Mouse (Mus musculus): Measurements from ENCODE around the gene Gadl1.

The Gadl1 gene

DNA sequence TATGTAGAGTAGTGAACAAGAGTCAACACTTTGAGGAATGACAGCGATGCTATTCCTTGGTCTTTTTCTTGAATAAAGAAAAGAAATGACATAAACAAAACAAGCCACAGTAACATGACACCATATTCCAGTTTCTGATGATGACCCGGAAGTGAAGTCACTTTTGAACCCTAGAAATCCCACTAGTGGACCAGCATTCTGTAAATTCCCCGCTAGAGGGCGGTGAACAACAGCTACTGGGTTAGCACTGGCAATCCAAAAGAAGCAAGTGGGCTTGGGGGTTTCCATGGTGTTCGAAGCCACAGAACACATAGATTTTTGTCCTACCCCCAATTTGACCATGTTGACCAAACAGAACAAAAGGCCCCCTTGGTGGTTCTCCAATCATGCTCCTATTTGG lies 178.6 kb downstream of the Gadl1 start:
- DNase-seq (ENCODE audit: low spot score), result no peak

- no peak for DNase-seq (ENCODE audit: low spot score)
Observed at GRCm38 (mm10) chr9:116088912-116089311, 179.7 kb downstream of the Gadl1 start.

DNA sequence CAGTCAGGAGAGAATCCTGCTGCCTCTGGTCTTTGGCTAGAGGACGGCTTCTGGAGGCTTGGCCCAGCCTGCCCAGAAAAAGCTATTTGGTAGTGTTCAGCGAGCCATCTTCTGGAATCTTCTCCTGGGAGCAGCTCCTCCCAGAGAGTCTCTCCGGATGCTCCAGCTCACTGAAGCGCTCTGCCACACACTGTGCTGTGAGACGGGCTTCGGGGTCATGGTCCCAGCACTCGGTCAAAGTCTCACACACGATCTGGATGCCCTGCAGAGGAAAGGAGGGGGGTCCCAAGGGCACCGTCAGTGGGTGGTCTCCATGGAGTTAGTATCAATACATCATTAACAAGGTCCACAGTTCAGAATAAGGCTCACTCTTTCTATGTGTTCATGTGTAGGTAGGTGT lies 181.0 kb downstream of the Gadl1 start:
- no peak for DNase-seq (ENCODE audit: low spot score)

GRCm38 (mm10) chr9:116091101-116091841 lies 182.0 kb downstream of the Gadl1 start:
- no peak for DNase-seq (ENCODE audit: low spot score)

DNA sequence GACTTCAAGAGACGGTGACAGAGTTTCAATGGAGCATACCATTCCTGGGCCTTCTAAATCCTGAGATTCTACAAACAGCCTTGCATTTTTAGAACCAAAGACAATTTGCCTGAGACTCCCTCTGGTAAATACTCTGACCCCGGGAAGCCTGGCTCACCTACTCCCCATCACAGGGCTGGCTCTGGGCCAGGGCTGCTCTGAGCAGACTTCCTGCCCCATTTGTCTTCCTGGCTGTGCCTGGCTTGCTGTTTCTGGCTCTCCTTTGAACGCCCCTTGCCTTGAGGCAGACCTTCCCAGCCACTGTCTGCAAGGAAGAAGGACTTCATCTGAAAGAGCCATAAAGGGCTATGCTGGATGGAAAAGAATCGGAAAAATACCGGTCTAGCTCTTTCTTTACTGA lies 182.7 kb downstream of the Gadl1 start:
- DNase-seq (ENCODE audit: low spot score), result peak; percentile 13

GRCm38 (mm10) chr9:116098724-116099595 lies 189.7 kb downstream of the Gadl1 start:
- no peak for DNase-seq (ENCODE audit: low spot score)

DNA sequence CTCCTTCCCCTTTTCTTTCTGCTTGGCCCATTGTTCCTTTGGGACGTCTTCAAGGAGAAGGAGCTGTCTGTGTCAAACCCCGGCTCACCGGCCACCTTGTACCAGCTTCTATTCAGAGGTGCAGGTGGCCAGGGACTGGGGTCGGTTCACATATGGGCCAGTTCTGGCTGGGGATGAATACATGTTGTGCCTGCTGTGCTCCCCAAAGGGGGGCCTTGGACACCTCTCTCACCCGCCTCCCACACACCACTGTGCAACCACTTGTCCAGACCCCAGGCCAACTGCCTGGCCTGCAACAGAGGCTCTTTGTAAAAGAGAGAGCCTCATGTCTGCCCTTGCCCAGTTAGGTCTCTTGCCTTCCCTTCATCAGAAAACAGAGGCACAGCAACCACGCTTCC lies 190.3 kb downstream of the Gadl1 start:
- DNase-seq (ENCODE audit: low spot score), result no peak

GRCm38 (mm10) chr9:116100015-116100414 lies 190.8 kb downstream of the Gadl1 start:
- no peak for DNase-seq (ENCODE audit: low spot score)

- DNase-seq (ENCODE audit: low spot score), result no peak
Observed at GRCm38 (mm10) chr9:116101842-116102241, 192.6 kb downstream of the Gadl1 start.

GRCm38 (mm10) chr9:116104770-116105169 lies 195.5 kb downstream of the Gadl1 start:
- DNase-seq (ENCODE audit: low spot score), result no peak

- no peak for DNase-seq (ENCODE audit: low spot score)
Observed at GRCm38 (mm10) chr9:116108729-116109128, 199.5 kb downstream of the Gadl1 start.

GRCm38 (mm10) chr9:116111149-116111970 lies 202.1 kb downstream of the Gadl1 start:
- DNase-seq (ENCODE audit: low spot score), result no peak

GRCm38 (mm10) chr9:116114339-116114738 lies 205.1 kb downstream of the Gadl1 start:
- DNase-seq (ENCODE audit: low spot score), result no peak

DNA sequence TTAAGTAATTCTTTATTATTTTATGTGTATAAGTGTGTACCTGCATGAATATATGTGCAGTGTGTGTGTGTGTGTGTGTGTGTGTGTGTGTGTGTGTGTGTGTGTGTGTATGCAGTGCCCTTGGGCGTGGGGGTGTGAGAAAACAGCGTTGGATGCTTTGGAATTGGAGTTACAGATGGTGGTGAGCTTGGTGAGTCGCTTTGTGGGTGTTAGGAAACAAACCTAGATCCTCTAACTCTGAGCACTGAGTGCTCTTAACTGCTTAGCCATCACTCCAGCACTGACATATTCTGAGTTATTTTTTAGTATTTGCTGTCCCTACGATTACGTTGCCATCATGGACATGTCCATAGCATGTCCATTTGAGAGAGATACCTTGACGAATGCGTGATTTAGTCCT lies 206.6 kb downstream of the Gadl1 start:
- no peak for DNase-seq (ENCODE audit: low spot score)

- DNase-seq (ENCODE audit: low spot score), result no peak
Observed at GRCm38 (mm10) chr9:116118332-116118872, 209.1 kb downstream of the Gadl1 start.

- no peak for DNase-seq (ENCODE audit: low spot score)
Observed at GRCm38 (mm10) chr9:116119990-116120389, 210.7 kb downstream of the Gadl1 start.

GRCm38 (mm10) chr9:116121472-116121871 lies 212.2 kb downstream of the Gadl1 start:
- no peak for DNase-seq (ENCODE audit: low spot score)

DNA sequence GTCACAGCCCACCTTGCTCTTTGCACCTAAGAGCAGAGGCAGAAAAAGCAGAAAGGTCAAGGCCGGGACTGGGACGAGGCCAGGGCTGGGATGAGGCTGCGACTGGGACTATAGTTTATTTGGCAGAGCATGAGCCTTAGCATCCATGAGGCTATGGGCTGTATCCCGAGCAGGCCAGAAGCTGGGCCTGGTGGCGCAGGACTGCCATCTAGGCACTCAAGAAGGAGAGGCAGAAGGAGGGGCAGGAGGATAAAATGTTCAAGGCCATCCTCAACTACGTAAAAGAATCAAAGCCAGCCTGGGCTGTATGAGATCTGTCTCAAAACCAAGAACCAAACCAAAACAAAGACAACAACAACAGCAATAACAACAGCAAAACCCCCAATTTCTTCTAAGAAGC lies 213.3 kb downstream of the Gadl1 start:
- DNase-seq (ENCODE audit: low spot score), result no peak

DNA sequence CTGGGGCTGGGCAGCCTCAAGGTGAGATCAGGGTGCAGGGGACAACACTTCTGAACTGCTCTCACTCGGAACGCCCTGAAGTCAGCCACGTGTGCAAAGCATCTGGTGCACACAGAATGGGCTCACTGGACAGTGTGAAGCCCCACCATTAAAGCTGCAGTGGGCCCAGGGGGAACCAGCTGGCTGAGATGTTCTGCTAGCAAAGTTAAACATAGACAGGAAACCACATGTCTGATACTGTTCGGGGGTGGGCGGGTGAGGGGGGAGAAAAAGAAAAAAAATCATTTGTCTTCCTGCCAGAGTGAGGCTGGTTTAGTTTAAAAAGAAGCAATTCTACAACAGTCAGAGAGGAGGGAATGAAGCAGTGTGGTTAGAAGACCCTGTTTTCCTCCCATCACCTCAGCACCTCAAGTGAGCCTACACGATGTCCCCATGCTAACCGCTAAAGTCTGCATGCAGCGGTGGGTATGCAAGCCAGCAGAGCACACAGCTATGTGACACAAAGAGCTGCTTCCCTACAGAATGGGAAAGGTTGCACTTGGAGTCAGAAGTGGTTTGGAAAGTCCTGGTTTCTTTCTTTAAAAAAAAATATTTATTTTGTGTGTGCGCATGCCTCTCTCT lies 213.8 kb downstream of the Gadl1 start:
- DNase-seq (ENCODE audit: low spot score), result no peak
